Mouse (Mus musculus): Measurements from ENCODE around the gene Bicdl1.

DNA sequence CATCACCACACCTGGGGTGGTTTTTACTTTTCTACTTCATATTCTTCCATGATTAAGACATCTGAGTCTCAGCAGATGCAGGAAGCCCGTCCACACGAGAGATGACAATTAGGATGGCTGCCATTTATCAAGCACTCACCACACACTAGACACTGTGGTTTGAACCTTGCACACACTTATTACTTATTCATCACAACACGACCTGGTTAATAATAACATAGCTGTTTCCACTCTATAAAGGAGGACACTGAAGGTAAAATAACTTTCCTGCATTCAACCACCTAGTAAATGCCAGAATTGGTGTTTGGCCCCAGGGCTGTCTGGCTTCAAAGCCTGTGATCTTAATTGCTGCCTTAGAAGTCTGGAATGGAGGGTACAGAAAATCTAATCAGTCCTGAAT, 10.7 kb downstream of the Bicdl1 start:
- TF ChIP-seq POLR2A (IDR thresholded peaks at IDR 0.05; ENCODE audit: control insufficient read depth, extremely low read depth, insufficient read depth, low read length, poor library complexity) (no peak), CTCF (IDR thresholded peaks at IDR 0.05; ENCODE audit: borderline replicate concordance, control insufficient read depth, extremely low read depth, insufficient read depth, low read length, poor library complexity) (no peak)

Data from thymus, adult 2 months (tissue).